Comparison of ENCODE assay signal across 17 mouse cellular contexts in the genomic region with DNA sequence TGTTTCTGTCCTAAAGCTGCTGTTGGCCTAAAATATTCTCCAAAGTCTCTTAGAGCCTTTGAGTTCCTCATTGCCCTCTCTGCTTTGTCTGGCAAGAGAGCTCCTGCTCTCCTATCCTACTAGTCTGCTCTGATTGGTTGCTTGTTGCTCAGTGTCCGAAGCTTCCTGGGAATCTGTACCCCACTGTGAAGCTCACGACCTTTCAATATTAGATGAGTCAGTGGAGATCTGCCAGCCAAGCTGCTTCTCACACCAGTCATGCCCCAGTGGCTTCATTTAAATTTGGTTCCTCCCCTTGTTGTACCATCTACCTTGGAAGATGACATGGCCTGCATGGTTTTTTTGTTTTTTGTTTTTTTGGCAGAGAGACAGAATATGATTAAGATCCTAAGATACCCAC.
DNase-seq lines count a peak whose midpoint lies in the region; TF ChIP-seq lines count a peak whose summit lies in the region.
"Had no signal": no experiment of that assay in that cellular context is flagged by ENCODE, and none has a peak within 500 bp of the region (broad histone marks: within the 10 kb centered on the region; RNA-seq: fewer than 3 reads in every experiment).

No protein-coding gene starts in this region.

- TF ChIP-seq EP300 in heart, adult 2 months (IDR thresholded peaks at IDR 0.05; ENCODE audit: insufficient read depth, low read depth, low read length), result no peak

- no peaks in the 10 kb centered on the region for H3K79me2 ChIP-seq in heart, adult 2 months (replicated peaks; ENCODE audit: control insufficient read depth, insufficient read depth, low read length)

- H3K4me3 ChIP-seq in lung, adult 2 months (replicated peaks; ENCODE audit: extremely low read depth, low read depth, low read length), result no peak overlapping the region
- no peak overlapping the region for H3K4me3 ChIP-seq in heart, adult 2 months
- H3K4me3 ChIP-seq: embryonic facial prominence, embryonic 13.5 days; forebrain, embryonic 13.5 days; hindbrain, embryonic 15.5 days had no signal

- peak; percentile 21 to 63 for DNase-seq in adrenal gland, adult (ENCODE audit: inconsistent age in 2 of 2, low spot score in 1 of 2)
- DNase-seq in adrenal gland, postnatal 10 days, result no peak
- DNase-seq in cerebellum, postnatal 10 days, result peak; percentile 3 to 10
- no peak for DNase-seq in cerebellum, adult 9-10 months
- DNase-seq in retina, embryonic 14.5 days (ENCODE audit: low spot score), result peak; percentile 9
- DNase-seq in retina, postnatal 1 day, result no peak
- DNase-seq in lung, adult 2 months, result no peak
- DNase-seq in heart, adult 2 months, result no peak
- DNase-seq: cerebellum, adult 11 months; cerebellum, adult 8-10 months; cerebellum, postnatal 36 days; forebrain, postnatal 0 days; gastrocnemius, postnatal 14 days; heart, postnatal 14 days had no signal

- no peak for TF ChIP-seq CTCF in lung, adult 2 months (IDR thresholded peaks at IDR 0.05; ENCODE audit: insufficient read depth, low read length)
- no peak for TF ChIP-seq CTCF in heart, adult 2 months (IDR thresholded peaks at IDR 0.05)

- no peaks in the 10 kb centered on the region for H3K27me3 ChIP-seq in heart, adult 2 months (ENCODE audit: control insufficient read depth, insufficient read depth, low read length)
- H3K27me3 ChIP-seq: embryonic facial prominence, embryonic 13.5 days; forebrain, embryonic 13.5 days; hindbrain, embryonic 15.5 days had no signal

- no peak overlapping the region for H3K27ac ChIP-seq in heart, adult 2 months
- H3K27ac ChIP-seq: embryonic facial prominence, embryonic 13.5 days; forebrain, embryonic 13.5 days; hindbrain, embryonic 15.5 days had no signal

- H3K4me1 ChIP-seq in lung, adult 2 months (ENCODE audit: control insufficient read depth, insufficient read depth, low read length), result no peaks in the 10 kb centered on the region
- H3K4me1 ChIP-seq in heart, adult 2 months (ENCODE audit: control insufficient read depth, insufficient read depth, low read length), result no peaks in the 10 kb centered on the region

- no peak overlapping the region for H3K9ac ChIP-seq in heart, adult 2 months (ENCODE audit: low read depth, low read length)
- H3K9ac ChIP-seq: embryonic facial prominence, embryonic 13.5 days; forebrain, embryonic 13.5 days; forebrain, postnatal 0 days; hindbrain, embryonic 15.5 days had no signal

- intact Hi-C loops in heart, adult 2 months (cut with DNase I), result no loop called here

- 41% methylated on average over 2 of the region's 2 CpGs for WGBS in lung, adult 2 months
- WGBS in heart, adult 2 months, result 24% methylated on average over 2 of the region's 2 CpGs

- H3K36me3 ChIP-seq in heart, adult 2 months (ENCODE audit: control insufficient read depth, insufficient read depth, low read length), result no peaks in the 10 kb centered on the region
- H3K36me3 ChIP-seq: embryonic facial prominence, embryonic 13.5 days; hindbrain, embryonic 15.5 days had no signal

- TF ChIP-seq POLR2A in lung, adult 2 months (IDR thresholded peaks at IDR 0.05; ENCODE audit: borderline replicate concordance, extremely low read depth, low read depth, low read length), result no peak
- TF ChIP-seq POLR2A in heart, adult 2 months (IDR thresholded peaks at IDR 0.05; ENCODE audit: insufficient read depth, low read depth, low read length), result no peak

Comparison
In these comparisons a context has a peak if more than half of its experiments do, and no peak if none do; other contexts are left out.
1. DNase-seq: peak in adrenal gland, adult (2 of 2), cerebellum, postnatal 10 days (2 of 2) and retina, embryonic 14.5 days (single experiment); none in adrenal gland, postnatal 10 days (single experiment), cerebellum, adult 9-10 months (single experiment), retina, postnatal 1 day (single experiment), lung, adult 2 months (single experiment) and heart, adult 2 months (0 of 2).